Mouse (Mus musculus): ENCODE results near the gene Cadm1.

DNA sequence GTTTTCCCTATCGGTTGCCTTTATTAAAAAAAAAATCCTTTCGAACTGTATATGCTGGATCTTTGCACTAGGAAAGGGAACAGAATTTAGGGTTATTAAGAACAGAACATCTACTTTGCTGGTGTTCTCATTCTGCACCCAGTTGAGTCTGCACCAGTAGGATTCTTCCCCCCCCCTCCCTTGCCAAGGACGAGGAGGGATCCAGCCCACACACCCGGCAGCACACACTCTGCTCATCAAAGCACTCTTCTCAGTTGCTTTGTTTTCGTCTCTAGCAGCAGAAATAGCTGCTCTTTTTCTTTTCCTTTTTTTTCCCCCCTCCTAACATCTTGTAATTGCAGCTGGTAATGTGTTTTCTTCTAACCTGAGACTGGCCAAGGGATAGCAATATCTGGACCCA lies 198.9 kb downstream of the Cadm1 start:
- TF ChIP-seq CTCF (IDR thresholded peaks at IDR 0.05): no peak
- no peak for TF ChIP-seq EP300 (IDR thresholded peaks at IDR 0.05)
